Mouse (Mus musculus) G1E (cell line): ENCODE measurements around the gene Hsf4. TPM values are rescaled to one million over a fixed set of nuclear protein-coding genes. Genes with fewer than 3 reads are reported as not detected.

Source experiments
- ATAC-seq: 2 replicates; pipeline ENCODE4 v1.8.0; 2016; ENCODE audit warnings: mild to moderate bottlenecking; ENCODE audit not compliant: insufficient number of reproducible peaks, poor library complexity, low FRiP score, severe bottlenecking; ENCODE audit errors: extremely low read depth
- DNase-seq: peaks from one replicate; pipeline ENCODE4 v3.0.0; 2012; ENCODE audit warnings: low spot score
- H3K27me3 ChIP-seq: 2 replicates; pipeline ENCODE4 v1.6.1; 2012; ENCODE audit warnings: mild to moderate bottlenecking, low read length, inconsistent platforms; ENCODE audit not compliant: insufficient read depth
- H3K36me3 ChIP-seq: replicated peaks from 2 replicates; pipeline ENCODE3; 2012; ENCODE audit warnings: mild to moderate bottlenecking, inconsistent platforms
- H3K4me1 ChIP-seq: 2 replicates; pipeline ENCODE4 v1.6.1; 2012; ENCODE audit warnings: low read depth, low read length, inconsistent platforms, mixed read lengths; ENCODE audit not compliant: insufficient read depth
- H3K4me3 ChIP-seq: 2 replicates; pipeline ENCODE4 v1.5.1; 2012; ENCODE audit warnings: low read depth, mild to moderate bottlenecking, inconsistent platforms, low read length, moderate library complexity, mixed read lengths
- H3K9me3 ChIP-seq: replicated peaks from 2 replicates; pipeline ENCODE4 v1.6.1; 2012; ENCODE audit warnings: inconsistent platforms
- CTCF ChIP-seq: IDR thresholded peaks from 2 replicates; pipeline ENCODE4 v1.5.1; 2012; ENCODE audit warnings: low read depth, low read length, inconsistent platforms, mixed read lengths
- GATA1 ChIP-seq: IDR thresholded peaks from 2 replicates; pipeline ENCODE4 v1.6.1; 2012; ENCODE audit warnings: borderline replicate concordance, low read length, inconsistent platforms, mixed read lengths
- GATA2 ChIP-seq: IDR thresholded peaks from 2 replicates; pipeline ENCODE4 v1.6.1; 2012; ENCODE audit warnings: low read depth, low read length, inconsistent platforms, borderline replicate concordance
- POLR2AphosphoS5 ChIP-seq: IDR thresholded peaks from 2 replicates; pipeline ENCODE4 v1.6.1; 2012; ENCODE audit warnings: low read depth, low read length, inconsistent platforms; ENCODE audit not compliant: insufficient replicate concordance
- TAL1 ChIP-seq: conservative IDR thresholded peaks from 2 replicates; pipeline ENCODE4 v1.6.1; 2012; ENCODE audit warnings: low read depth, low read length, inconsistent platforms, mixed read lengths
- polyA plus RNA-seq: library from polyadenylated mRNA; stranded (reverse); fragments of >175 nt; gene quantifications from 2 replicates; pipeline ENCODE4 v1.2.3, GENCODE M21; 2012
- total RNA-seq, 2 experiments: library from RNA; stranded (forward) in 1 of 2; stranded (reverse) in 1 of 2; fragments of 200-1000 nt in 1 of 2; fragments of >200 nt in 1 of 2; fragmentation: Nextera tagmentation in 1 of 2; gene quantifications; 2 replicates each; pipeline ENCODE4 v1.2.3; 2014 to 2017

Hsf4 gene
- total and polyA plus RNA-seq, 3 experiments = 0.39 to 0.93 (median 0.68) TPM

DNA sequence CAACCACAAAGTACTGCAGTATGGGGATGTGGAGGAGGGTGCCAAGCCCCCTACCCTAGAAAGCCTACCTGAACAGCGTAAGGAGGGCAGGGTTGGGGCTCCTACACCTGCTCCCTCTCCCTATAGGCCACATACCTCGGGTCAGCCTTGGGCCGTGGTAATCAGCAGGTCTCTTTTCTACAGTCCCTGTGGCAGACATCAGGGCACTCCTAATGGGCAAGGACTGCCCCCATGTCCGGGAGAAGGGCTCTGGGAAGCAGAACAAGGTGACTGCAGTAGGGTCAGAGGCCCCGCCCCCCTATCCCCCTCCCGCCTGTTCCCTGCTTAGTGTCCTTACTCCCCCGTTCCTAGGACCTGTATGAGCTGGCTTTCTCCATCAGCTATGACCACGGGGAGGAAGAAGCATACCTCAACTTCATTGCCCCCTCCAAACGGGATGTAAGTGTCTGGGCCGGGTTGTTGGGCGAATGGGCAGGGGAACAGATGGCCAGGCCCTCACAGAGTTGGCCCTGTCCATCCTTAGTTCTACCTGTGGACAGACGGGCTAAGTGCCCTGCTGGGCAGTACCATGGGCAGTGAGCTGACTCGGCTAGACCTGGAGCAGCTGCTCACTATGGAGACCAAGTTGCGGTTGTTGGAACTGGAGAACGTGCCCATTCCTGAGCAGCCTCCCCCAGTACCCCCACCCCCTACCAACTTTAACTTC lies 39.7 kb downstream of the Hsf4 start:
- Histone ChIP-seq H3K4me1 (peaks cover 37% of the 10 kb centered on the region), H3K4me3 (no peak overlapping the region), H3K9me3 (no peaks in the 10 kb centered on the region), H3K27me3 (no peaks in the 10 kb centered on the region), H3K36me3 (peaks cover 98% of the 10 kb centered on the region)
- ATAC-seq (no peak), DNase-seq (no peak)
- no peak for TF ChIP-seq CTCF
- TF ChIP-seq GATA2 = no peak
- no peak for TF ChIP-seq POLR2AphosphoS5
- no peak for TF ChIP-seq TAL1
- TF ChIP-seq GATA1 = no peak

DNA sequence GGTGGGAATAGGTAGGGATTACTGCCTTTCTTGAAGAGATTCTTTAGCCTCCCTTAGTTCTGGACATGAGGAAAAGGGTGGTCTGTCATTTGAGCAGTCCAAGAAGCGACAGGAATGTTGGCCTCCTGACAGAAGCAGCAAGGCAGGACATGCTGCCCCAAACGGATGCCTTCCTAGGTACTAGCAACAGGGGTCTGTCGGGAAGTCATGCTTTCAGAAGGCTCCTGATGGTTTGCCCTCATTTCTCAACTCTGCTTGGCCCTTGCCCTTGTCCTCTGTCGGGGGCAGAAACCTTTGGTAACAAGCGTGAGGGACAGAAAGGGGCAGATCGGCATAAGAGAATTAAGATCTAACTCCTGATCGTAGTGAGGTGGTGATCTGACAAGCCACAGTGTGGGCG lies 40.5 kb downstream of the Hsf4 start:
- H3K36me3 ChIP-seq = peaks cover 98% of the 10 kb centered on the region
- peaks cover 30% of the 10 kb centered on the region for H3K4me1 ChIP-seq
- ATAC-seq = no peak

DNA sequence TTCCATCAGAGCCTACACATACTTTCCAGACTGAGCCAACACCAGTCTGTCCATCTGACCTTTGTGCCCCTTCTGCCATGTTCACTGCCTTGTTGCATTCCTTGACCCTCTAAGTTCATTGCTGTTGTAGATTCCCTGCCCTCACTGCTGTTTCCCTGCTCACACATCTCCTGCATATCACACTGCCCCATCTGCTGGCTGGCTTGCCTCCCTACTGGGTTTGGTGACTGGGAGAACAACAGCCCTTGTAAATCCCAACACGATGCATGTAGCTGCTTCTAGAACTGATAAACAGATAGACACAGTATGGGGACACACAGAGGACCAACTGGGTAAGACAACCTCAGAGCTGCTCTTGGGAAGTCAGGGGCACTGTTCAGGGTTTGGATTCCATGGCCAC lies 42.1 kb downstream of the Hsf4 start:
- peaks cover 98% of the 10 kb centered on the region for H3K36me3 ChIP-seq
- ATAC-seq = no peak

More for the DNA sequence above, 40.5 kb downstream of the Hsf4 start:
- Histone ChIP-seq H3K9me3 (no peaks in the 10 kb centered on the region), H3K27me3 (no peaks in the 10 kb centered on the region), H3K4me3 (no peak overlapping the region)
- TF ChIP-seq GATA2 = no peak
- no peak for DNase-seq

DNA sequence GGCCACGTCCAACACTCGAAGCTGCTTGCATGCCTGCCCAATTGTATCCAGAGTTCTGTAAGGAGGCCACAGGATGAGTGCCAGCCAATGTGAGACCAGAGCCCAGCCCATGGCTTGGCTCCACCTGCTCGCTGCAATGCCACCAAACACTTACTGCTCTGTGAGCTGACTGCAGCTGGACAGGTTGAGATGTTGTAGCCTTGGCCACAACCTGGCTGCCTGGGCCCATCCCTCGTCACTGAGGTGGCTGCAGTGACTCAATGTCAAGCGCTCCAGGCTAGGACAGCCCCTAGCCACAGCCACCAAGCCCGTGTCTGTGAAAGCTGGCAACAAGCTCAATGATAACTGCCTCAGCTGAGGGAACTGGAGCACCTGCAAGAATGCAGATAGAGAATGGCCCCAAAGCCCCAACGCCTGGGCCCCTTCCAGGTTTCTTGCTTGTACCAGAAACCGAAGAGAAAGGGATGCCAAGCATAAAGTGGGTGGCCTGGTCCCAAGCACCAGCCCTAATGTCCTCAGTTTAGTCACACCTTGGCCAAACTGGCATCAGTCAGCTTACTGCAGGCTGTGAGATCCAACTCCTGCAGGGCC lies 43.4 kb downstream of the Hsf4 start:
- peaks cover 14% of the 10 kb centered on the region for H3K4me1 ChIP-seq
- ATAC-seq (no peak), DNase-seq (no peak)
- H3K27me3 ChIP-seq = no peaks in the 10 kb centered on the region
- TF ChIP-seq POLR2AphosphoS5 (no peak), GATA2 (no peak)
- H3K36me3 ChIP-seq = peaks cover 98% of the 10 kb centered on the region
- no peaks in the 10 kb centered on the region for H3K9me3 ChIP-seq
- H3K4me3 ChIP-seq = no peak overlapping the region

More for the DNA sequence above, 42.1 kb downstream of the Hsf4 start:
- H3K9me3 ChIP-seq = no peaks in the 10 kb centered on the region
- no peak for TF ChIP-seq TAL1
- TF ChIP-seq GATA2 = no peak
- no peak for TF ChIP-seq POLR2AphosphoS5
- no peak for TF ChIP-seq GATA1
- no peak for TF ChIP-seq CTCF
- H3K27me3 ChIP-seq = no peaks in the 10 kb centered on the region
- H3K4me3 ChIP-seq = no peak overlapping the region
- H3K4me1 ChIP-seq = peaks cover 15% of the 10 kb centered on the region
- no peak for DNase-seq

DNA sequence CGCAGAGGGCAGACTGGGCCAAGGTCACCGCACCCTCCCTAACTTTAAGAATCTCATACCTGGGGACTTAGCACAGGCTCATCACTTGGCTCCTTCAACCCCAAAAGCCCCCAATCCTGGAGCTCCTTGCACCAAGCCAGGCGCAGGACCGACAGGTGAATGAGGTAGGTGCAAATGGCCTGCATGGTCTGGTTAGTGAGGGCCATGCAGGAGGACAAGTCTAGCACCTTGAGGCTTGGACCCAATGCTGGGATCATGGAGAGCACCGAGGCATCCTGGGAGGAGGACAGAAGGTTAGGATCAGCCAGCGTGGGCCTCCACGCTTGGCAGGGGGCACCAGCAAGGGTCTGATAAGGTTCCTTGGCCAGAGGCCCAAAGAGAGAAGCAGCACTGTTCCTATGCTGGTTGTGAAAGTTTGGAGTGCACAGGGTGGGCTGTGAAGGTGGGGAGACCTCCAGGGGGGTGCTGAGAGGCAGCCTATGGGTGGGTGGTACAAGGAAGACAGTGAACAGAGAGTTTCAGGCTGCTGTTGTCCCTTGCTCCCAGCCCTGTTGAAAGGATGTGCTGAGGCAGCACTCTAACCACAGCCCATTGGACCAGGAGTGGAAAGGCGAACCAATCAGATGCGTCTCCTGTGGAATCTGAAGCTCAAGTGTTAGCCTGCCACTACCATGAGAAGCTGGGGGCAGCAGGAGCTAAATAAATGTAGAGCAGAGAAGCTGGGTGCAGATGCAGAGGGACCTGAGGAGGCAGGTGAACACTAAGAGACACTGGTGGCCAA lies 44.2 kb downstream of the Hsf4 start:
- no peak overlapping the region for H3K4me3 ChIP-seq
- H3K36me3 ChIP-seq = peaks cover 98% of the 10 kb centered on the region
- TF ChIP-seq TAL1 = no peak
- TF ChIP-seq POLR2AphosphoS5 = no peak
- H3K27me3 ChIP-seq = no peaks in the 10 kb centered on the region
- peaks cover 14% of the 10 kb centered on the region for H3K4me1 ChIP-seq
- no peaks in the 10 kb centered on the region for H3K9me3 ChIP-seq
- DNase-seq (no peak), ATAC-seq (no peak)

DNA sequence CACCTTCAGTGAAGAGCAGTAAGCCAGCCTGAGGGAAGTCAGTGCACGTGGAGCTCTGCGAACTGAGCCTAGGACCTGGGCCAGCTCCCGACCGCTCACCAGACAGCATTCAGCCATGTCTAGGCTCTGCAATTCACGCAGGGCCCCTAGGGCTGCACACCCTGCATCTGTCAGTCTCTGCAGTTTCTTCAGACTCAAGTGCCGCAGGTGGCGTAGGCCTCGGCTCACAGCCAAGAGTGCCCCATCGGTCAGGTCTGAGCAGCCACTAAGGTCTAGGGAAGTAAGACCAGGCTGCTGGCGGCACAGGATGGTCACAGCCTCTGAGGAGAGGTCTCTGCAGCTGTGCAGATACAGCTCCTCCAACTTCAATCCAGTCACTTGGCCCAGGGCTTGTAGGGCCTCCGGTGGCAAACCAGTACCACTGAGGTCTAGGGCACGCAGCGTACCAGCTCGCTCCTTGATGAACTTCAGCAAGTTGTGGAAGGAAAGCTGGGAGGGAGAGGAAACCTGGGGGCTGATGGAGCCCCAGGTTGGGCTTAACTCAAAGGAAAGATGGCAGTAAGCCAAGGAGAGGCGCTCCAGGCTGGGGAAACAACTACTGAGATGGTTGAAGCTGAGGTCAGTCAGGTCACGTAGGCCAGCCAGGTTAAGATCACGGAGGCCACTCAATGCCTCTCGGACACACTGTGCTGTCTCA lies 45.6 kb downstream of the Hsf4 start:
- Histone ChIP-seq H3K4me1 (peaks cover 18% of the 10 kb centered on the region), H3K4me3 (no peak overlapping the region), H3K27me3 (no peaks in the 10 kb centered on the region), H3K36me3 (peaks cover 98% of the 10 kb centered on the region), H3K9me3 (no peaks in the 10 kb centered on the region)
- ATAC-seq (no peak), DNase-seq (no peak)
- TF ChIP-seq GATA2 (no peak), TAL1 (no peak), POLR2AphosphoS5 (no peak), GATA1 (no peak), CTCF (no peak)

DNA sequence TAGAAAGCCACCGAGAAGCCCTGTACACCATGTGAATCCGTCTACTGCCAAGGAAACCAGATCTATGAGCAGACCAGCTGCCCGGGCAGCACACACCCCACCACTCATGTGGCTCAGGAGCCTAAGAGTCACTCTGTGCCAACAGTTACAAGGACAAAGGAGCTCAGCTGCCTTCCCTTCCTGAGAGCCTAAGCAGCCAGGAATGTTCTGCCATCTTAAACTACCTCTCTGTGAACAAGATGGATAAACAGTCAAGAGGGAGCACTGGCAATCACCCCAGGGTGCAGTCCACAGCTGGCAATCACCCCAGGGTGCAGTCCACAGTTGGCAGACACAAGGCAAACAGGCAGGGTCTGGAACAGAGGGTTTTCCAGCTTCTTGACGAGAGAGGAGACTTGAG lies 48.3 kb downstream of the Hsf4 start:
- no peak overlapping the region for H3K4me3 ChIP-seq
- peaks cover 10% of the 10 kb centered on the region for H3K4me1 ChIP-seq
- no peak for DNase-seq
- no peak for ATAC-seq
- TF ChIP-seq TAL1 (no peak), POLR2AphosphoS5 (no peak), GATA1 (no peak), GATA2 (no peak), CTCF (no peak)
- H3K36me3 ChIP-seq = peaks cover 87% of the 10 kb centered on the region
- H3K27me3 ChIP-seq = no peaks in the 10 kb centered on the region
- no peaks in the 10 kb centered on the region for H3K9me3 ChIP-seq
